Mouse (Mus musculus) neutrophil, adult 5-6 weeks (primary cell): ENCODE data around the gene Mat2a. TPM values are rescaled to one million over a fixed set of nuclear protein-coding genes. Genes with fewer than 3 reads are reported as not detected.

Experiments used
- ATAC-seq: fragments of 151-379, 151-347 bp; 2 replicates; pipeline ENCODE4 v1.8.0; 2017; ENCODE audit warnings: mild to moderate bottlenecking, moderate TSS enrichment; ENCODE audit not compliant: insufficient number of reproducible peaks, poor library complexity, low FRiP score, severe bottlenecking; ENCODE audit errors: extremely low read depth
- total RNA-seq: library from RNA; stranded (forward); fragments of 200-1000 nt; gene quantifications from 2 replicates; pipeline ENCODE4 v1.2.3, GENCODE M21; 2017

Gene Mat2a
- total RNA-seq, 1 experiment from 2014 or later = 167 TPM

DNA sequence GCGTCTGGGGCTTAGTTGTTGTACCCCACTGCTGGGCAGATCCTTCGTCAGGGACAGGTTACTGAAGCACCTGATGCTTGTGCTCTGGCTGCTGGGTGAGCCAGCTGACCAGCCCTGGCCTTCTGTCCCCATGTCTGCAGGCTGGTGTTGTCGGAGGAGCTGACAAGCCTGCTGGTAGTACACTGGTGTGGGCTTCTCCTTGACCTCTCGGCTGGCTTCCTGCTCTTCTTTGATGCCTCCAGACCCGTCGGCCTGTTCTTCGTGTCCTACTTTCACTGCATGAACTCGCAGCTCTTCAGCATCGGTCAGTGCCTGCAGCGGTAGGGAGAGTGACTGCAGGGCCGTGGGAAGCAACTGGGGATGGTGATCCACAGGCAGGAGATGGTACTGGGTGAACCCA lies 13.7 kb downstream of the Mat2a start:
- ATAC-seq = no peak

DNA sequence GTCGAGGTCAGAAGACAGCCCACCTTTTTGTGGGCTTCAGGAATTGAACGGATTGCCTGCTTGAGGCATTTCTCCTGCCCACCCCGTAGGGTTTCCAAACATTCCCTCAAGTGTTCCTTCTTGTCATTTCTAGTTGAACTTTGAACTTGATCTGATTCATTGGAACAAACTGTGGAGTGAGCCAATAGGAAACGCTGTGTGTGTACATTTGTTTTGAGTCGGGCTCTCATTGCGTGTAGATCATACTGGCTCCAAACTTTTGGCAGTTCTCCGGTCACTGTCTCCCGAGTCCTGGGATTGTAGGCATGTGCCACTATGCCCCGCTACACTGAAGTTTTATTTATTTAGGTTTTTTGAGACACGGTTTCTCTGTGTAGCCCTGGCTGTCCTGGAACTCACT lies 18.5 kb downstream of the Mat2a start:
- no peak for ATAC-seq

DNA sequence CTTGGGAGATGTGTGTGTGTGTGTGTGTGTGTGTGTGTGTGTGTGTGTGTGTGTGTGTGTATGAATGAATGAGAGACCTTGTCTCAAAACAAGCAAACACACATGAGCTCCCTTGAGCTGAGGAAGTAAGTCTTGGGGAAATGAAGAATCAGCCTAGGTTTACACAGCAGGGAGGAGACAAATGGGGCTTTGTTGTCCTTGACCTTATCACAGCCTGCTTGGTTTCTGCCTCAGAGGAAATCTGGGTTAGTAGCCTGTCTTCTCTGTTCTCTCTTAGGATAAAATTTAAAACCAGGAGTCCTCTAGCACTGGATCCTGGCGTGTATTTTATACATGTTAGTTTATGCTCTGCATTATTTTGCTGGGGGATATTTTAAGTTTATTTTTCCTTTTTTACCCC lies 19.6 kb downstream of the Mat2a start:
- no peak for ATAC-seq

DNA sequence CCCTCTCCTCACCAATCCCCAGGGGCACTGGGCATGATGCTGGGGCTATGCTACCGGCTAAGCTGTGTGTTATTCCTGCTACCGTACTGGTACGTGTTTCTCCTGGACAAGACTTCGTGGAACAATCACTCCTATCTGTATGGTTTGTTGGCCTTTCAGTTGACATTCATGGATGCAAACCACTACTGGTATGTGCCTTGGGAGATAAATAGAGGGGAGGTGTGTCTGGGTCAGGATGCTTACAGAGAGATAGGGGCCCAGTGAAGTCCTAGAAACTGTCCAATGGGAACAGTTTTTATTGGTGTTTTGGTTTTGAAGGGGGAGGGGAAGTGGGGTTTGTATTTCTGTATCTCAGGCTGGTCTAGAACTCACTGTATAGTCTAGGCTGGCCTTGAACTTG lies 21.1 kb downstream of the Mat2a start:
- ATAC-seq = no peak

DNA sequence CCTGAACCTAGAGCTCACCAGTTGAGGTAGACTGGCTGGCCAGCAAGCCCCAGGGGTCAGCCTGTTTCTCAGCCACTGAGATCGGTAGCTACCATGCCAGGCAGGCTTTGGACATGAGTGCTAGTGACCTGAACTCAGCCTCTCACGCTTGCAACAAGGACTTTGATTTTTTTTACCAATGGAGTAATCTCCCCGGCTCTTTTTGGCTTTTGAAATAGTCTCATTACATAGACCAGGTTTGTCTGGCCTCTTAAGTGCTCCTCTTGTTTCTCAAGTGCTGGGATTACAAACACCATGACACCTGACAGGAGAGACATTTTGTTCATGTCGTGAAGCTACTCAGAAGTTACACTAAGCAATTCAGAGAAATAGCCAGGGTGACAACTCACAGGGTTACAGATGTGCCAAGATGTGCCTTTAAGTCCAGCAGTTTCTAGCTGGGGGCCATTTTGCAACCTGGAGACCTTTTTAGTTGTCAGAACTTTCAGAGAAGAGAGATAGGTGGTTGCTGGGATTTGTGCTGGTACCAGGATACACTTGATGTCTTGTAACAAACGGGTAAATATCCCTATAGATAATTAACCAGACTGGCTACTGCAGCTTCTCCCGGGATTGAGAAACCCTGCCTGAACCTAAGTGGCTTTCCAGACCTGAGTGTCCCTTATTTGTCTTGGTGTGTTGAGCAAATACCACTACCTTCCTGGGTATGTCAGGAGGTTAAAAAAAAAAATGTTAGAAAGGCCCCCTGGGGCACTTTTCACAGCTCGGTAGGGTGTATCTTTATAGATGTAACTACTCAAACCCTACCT lies 23.2 kb downstream of the Mat2a start:
- ATAC-seq = no peak

DNA sequence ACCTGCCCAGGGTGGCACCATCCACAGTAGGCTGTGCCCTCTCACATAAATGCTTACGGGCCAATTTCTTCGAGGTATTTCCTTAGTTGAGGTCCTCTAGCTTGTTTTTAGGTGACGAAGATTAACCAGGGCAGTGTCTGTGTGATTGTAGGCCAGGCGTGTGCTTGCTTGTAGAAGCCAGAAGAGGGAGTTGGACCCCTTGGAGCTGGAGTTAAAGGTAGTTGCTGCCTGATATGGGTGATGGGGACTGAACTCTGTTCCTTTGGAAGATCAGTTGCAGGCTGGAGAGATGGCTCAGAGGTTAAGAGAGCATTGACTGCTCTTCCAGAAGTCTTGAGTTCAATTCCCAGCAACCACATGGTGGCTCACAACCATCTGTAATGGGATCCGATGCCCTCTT lies 24.2 kb downstream of the Mat2a start:
- no peak for ATAC-seq

DNA sequence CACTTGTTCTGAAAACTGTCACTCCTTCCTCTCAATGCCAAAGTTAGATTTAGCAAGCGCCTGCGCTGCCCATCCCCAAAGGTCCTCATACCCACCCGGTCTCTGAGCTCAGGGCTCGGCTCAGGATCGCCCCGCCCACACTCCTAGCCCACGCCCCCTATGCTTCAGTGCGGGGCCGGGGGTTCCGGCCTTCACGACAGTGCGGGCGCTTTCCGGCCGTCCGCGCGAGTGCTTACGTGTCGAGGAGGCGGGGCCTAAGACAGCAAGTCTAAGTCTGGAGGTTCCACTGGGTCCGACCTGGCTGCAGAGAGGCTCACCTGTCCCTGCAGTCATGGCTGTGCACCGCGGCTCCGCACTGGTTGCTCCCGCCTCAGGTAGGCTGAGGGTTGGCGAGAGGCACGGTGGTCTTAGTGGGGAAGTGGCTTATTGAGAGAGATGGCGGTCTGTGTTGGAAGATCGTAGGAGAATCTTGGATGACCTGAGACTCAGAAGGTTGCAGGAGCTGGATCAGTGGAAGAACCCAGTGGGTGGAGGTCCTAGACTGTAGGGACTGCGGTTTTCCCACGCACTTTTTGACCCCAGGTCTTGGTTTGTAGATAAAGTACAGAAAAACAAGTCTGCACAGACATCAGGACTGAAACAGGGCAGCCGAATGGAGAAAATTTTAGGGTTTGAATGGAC lies 25.1 kb downstream of the Mat2a start, which contains the start of gene Ggcx:
Gene Ggcx (plus strand): TSS at position 233 of the 681 bp plus-strand sequence.
- ATAC-seq = peak; percentile 96

DNA sequence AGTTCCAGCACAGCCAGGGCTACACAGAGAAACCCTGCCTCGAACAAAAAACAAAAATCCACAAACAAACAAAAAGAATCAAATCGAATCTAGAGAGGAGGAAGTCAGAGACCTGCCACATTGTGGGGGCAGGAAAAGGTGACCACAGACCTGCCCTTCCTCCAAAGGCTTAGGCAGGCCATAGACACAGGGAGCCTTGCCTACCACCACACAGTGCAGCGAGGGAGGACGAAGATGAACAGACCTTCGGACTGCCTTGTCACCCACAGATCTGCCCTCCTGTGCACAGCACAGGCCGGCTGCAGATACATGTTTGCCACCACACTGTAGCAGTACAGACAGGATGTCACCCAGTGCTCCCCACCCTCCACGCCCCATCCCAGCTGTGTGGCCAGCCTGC lies 28.8 kb downstream of the Mat2a start:
- ATAC-seq = no peak

DNA sequence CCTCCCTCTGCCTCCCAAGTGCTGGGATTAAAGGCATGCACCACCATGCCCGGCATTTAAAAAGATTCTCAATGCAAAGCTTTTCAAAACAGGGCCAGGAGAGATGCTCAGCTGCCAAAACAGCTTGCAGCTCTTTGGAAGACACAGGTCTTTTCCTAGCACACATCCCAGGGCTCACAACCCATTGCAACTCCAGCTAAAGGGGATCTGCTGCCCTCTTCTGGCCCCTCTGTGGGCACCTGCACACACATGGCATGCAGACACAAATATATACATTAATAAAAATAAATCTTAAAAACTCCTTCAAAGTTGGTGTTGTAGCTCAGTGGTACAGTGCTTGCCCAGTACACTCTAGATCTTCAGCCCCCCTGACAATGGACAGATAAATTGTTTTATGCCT lies 29.4 kb downstream of the Mat2a start:
- ATAC-seq = no peak

DNA sequence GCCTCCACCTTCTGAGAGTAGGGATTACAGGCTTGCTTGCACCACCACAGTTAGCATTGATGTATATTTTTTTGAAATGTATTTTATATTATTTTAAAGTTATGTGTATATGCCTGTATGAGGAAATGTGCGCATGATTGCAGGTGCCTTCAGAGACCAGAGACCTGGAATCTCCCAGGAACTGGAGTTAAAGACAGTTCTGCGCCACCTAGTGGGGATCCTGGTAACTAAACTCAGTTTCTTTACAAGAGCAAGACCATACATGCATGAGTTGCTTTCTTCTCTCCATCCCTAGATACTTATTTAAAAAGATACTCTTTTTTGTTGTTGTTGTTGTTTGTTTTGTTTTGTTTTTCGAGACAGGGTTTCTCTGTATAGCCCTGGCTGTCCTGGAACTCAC lies 29.8 kb downstream of the Mat2a start:
- no peak for ATAC-seq

DNA sequence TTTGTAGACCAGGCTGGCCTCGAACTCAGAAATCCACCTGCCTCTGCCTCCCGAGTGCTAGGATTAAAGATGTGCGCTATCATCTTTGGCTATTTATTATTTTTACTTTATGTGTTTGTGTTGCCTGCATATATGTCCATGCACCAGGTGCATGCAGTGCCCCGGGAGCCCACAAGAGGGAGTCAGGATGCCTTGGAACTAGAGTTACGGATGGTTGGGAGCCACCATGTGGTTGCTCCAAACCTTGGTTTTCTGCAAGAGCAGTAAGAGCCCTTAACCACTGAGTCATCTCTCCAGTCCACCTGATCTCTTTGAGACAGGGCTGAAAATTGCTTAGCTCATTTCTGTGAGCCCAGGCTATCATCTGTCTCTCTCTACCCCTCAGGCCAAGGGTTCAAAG lies 32.2 kb downstream of the Mat2a start:
- ATAC-seq = peak; percentile 97

DNA sequence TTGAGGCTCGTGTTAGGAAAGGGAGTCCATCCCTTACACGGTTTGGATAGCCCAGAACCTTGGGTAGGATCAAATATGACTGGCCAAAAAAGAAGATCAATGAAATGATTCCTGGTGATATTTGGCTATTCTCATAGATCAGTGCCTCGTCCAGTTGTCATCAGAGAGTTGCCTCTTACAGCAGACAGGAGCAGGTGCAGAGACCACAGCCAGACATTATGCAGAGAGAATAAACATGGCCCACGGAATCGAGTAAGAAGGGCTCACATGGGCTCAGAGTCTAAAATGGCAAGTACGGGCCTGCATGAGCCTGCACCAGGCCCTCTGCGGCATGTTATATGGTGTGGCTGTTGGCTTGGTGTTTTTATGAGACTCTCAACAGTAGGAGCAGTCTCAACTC lies 34.0 kb downstream of the Mat2a start:
- no peak for ATAC-seq

DNA sequence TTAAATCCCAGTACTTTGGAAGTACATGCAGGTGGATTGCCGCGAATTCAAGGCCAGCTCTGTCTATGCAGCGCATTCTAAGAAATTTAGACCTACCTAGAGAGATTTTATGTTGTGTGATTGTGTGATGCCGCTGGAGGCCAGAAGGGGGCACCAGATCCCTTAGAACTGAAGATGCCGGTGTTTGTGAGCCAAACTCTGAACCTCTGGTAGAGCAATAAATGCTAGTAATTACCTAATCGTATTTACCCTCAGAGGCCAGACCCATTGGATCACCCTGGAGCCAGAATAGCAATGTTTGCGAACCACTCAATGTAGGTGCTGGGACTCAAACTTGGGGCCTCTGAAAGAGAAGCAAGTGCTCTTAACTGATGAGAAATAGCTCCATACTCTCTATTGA lies 37.5 kb downstream of the Mat2a start:
- peak; percentile 92 for ATAC-seq

DNA sequence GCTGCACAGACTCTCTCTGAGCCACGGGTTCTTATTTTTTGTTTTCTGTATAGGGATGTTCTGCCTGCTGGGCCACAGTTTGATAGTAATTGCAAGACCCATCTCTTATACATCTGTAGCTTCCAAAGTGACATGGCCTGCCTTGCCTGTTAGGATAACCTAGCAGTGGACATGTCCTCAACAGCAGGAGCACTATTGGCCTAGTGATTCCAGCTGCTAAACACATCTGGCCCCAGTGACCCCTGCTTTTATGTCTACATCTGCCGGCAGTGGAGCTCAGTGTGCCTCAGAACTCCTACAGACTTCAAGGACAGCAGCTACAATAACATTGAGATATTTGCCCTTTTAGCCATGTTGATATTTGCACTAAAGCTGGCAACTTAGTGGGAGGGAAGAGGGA lies 39.4 kb downstream of the Mat2a start:
- no peak for ATAC-seq

DNA sequence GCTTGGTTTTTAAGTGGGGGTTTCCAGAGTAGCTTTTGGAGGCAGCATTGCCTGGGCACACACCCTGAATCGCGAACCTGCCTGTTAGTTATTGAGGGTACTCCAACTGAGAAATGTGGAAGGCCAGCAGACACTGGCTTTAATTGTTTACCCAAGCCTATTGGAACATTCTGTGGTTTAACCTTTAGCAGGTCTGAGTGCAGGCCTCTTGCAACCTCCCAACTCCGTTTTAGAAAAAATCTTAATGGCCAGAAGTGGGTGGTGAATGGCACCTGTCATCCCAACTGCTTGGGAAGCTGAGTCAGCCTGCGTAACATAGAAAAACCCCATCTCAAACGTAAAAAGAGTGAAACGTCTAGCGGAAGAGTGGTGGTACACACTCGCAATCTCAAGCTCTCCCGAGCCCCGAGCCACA lies 42.5 kb downstream of the Mat2a start:
- no peak for ATAC-seq

DNA sequence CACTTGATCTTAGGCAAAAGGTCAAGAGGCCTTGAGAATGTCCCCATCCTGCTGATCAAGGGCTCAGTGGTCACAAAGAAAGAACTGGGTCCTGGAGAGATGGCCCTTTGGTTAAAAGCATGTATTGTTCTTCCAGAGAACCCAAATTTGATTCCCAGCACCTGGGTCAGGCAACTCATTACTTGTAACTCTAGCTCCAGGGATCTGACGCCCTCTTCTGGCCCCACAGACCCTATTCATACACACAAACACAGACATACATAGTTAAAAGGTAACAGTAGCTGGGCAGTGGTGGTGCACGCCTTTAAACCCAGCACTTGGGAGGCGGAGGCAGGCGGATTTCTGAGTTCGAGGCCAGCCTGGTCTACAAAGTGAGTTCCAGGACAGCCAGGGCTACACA lies 47.0 kb downstream of the Mat2a start:
- ATAC-seq = no peak

DNA sequence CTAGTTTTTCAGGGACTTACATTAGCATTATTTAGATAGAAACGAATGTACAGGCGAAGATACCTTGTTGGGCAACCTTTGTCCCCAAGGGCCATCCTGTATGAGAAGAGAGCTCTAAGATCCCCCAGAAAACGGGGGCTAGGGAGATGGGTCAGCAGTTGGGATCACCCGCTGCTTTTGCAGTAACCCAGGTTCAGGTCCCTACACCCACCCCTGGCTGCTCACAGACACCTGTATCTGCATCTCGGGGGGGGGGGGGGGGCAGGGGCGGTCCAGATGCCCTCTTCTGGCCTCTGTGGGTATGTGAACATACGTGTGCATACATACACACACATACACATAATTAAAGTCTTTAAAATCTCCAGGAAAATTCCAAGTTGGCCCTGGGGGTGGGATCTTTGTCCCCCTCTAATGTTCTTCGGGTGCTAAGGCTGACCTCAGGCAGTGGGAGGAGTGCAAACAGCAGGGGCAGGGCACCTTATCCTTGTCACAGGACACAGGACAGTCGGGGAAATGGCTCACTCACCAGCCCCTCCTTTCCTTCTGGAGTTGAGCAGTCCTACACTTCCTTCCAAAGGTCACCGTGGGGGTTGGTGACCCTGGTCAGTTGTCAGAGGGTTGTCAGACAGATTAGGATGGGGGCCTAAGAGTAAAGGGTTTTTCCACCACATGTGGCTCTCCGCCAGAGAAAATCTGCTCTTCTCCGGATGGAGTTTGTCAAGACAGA lies 48.4 kb downstream of the Mat2a start:
- ATAC-seq = no peak

DNA sequence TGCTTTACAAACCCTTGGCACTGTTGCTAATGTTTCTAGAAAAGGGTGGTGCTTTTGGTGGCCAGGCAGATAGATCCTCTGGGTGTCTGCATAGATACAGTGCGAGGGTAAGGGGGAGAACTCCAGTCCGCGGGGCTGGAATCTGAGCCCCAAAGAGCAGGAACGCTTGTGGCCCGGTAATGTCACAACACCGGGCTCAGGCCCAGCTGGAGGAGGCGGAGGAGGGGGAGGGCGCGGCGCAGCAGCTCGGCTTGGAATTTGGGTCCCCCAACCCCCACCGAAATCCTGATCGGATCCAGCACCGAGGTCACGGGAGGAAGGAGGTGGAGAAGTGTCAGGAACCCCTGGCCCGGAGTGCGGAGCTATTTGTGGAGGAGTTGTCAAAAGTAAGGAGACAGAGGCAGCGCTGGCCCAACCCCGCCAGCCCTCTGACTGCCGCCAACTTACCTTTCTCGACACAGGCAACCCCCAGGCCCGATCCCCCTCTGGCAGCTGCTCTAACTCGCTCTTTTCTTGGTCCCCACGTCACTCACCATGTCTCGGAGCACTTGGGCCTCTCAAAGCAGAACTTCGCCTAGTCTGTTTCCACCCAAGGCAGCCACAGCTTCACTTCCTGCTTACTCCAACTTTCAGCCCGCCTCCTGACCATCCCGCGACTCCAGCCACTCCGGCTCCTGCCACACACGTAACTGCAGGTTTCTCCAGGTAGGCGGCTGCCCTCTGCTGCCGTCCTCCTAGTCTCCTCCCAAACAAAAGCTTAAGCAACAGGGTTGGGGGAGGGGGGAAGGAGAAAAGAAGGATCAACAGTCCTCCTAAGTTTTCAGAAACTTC lies 49.2 kb downstream of the Mat2a start, which contains the start of gene Vamp8:
Gene Vamp8 (minus strand): TSS at position 763 of the 831 bp plus-strand sequence.
- ATAC-seq = peak; percentile 74

DNA sequence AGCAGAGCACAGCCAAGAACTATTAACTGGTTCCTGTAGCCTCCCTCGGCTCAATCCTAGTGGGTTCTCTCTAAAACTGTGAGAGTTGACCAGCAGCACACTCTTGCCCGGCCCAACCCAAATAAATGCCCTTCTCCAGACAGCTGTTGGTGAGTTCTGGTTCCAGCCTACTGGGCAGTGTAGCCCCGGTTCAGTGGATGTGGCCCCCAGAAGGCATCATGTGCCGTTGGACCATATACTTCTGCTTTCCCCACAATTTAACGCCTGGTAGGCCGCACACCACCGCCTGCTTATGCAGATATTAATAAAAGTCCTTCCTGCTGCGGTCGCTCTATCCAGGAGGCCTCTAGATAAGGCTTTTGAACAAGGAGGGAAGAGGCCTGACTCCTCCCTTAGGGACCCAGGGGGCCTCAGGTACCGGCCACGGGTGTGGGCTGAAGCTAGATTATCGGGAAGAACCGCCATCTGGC lies 49.9 kb downstream of the Mat2a start:
- ATAC-seq = peak; percentile 62
